In the genomic region with DNA sequence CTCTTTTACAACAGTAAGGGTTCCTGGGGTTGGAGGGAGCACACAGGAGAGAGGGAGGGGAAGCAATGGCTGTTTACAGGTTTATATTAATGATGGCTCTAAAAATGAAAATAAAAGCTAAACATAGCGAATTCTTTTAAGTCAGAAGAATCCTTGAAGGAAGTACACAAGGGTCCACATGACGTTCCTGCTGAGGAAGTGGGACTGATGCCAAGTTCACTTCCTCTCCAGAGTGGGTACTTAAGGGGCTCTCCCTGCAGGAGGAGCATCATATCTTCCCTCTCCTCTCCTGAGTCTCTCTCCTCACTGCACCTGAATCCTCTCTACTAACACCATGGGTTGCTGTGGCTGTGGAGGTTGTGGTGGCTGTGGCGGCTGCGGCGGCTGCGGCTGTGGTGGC, we compare ENCODE assay signal across 27 mouse cellular contexts. TPM values are rescaled to one million over a fixed set of nuclear protein-coding genes. Genes with fewer than 3 reads are reported as not detected.
A peak's percentile ranks its signal among the peaks of the same experiment; 100 is the strongest.
DNase-seq lines count a peak whose midpoint lies in the region; ATAC-seq and TF ChIP-seq lines count a peak whose summit lies in the region.
"Had no signal": no experiment of that assay in that cellular context is flagged by ENCODE, and none has a peak within 500 bp of the region (broad histone marks: within the 10 kb centered on the region; RNA-seq: fewer than 3 reads in every experiment).

A gene (plus strand): TSS at position 268 of the 400 bp plus-strand sequence.

- ATAC-seq in kidney, postnatal 0 days (replicated peaks; ENCODE audit: low FRiP score, low read depth): no peak
- ATAC-seq: hindbrain, postnatal 0 days; intestine, postnatal 0 days had no signal

- no peaks in the 10 kb centered on the region for H3K4me1 ChIP-seq in kidney, postnatal 0 days (replicated peaks; ENCODE audit: insufficient read depth, low read length)
- no peaks in the 10 kb centered on the region for H3K4me1 ChIP-seq in ES-Bruce4 (ENCODE audit: control insufficient read depth, insufficient read depth, low read length)
- H3K4me1 ChIP-seq: heart, embryonic 15.5 days; limb, embryonic 10.5 days; liver, embryonic 13.5 days had no signal

- no peaks in the 10 kb centered on the region for H3K36me3 ChIP-seq in kidney, postnatal 0 days (ENCODE audit: insufficient read depth, low read length)
- H3K36me3 ChIP-seq in ES-Bruce4 (ENCODE audit: control insufficient read depth, insufficient read depth, low read length, poor library complexity, severe bottlenecking): no peaks in the 10 kb centered on the region
- H3K36me3 ChIP-seq: forebrain, embryonic 10.5 days; heart, embryonic 15.5 days; limb, embryonic 10.5 days; liver, embryonic 13.5 days had no signal

- no peak within 1 kb of the TSS for H3K9ac ChIP-seq in kidney, postnatal 0 days (ENCODE audit: low read depth, low read length)
- no peak within 1 kb of the TSS for H3K9ac ChIP-seq in ES-Bruce4 (ENCODE audit: low read depth, poor library complexity, severe bottlenecking)
- H3K9ac ChIP-seq: heart, embryonic 15.5 days; liver, embryonic 13.5 days had no signal

- no peak within 1 kb of the TSS for H3K4me2 ChIP-seq in kidney, postnatal 0 days (ENCODE audit: low read length)
- H3K4me2 ChIP-seq: heart, embryonic 15.5 days; liver, embryonic 13.5 days; midbrain, embryonic 11.5 days had no signal

- no peak for TF ChIP-seq CTCF in kidney, postnatal 0 days (IDR thresholded peaks at IDR 0.05; ENCODE audit: low read depth)
- no peak for TF ChIP-seq CTCF in ES-Bruce4 (IDR thresholded peaks at IDR 0.05; ENCODE audit: low read depth, low read length)

- H3K27ac ChIP-seq in kidney, postnatal 0 days: no peak within 1 kb of the TSS
- no peak within 1 kb of the TSS for H3K27ac ChIP-seq in ES-Bruce4 (ENCODE audit: insufficient read depth, low read length)
- H3K27ac ChIP-seq: forebrain, embryonic 10.5 days; gastrocnemius, adult 2 months; heart, embryonic 15.5 days; hindbrain, postnatal 0 days; limb, embryonic 10.5 days; liver, embryonic 13.5 days; macrophage had no signal

- no peak within 1 kb of the TSS for H3K4me3 ChIP-seq in kidney, postnatal 0 days (replicated peaks; ENCODE audit: low read depth, low read length)
- peak within 1 kb of the TSS; percentile 77 for H3K4me3 ChIP-seq in ES-Bruce4 (ENCODE audit: low read depth, low read length)
- H3K4me3 ChIP-seq: forebrain, embryonic 10.5 days; gastrocnemius, adult 2 months; heart, embryonic 15.5 days; limb, embryonic 10.5 days; liver, embryonic 13.5 days had no signal

- no peak for TF ChIP-seq POLR2A in ES-Bruce4 (IDR thresholded peaks at IDR 0.05; ENCODE audit: insufficient read depth, low read length)

- no peak for TF ChIP-seq EP300 in ES-Bruce4 (IDR thresholded peaks at IDR 0.05; ENCODE audit: insufficient read depth, low read depth, low read length)

- 83% methylated on average over 6 of the region's 6 CpGs for WGBS in kidney, postnatal 0 days

- peak; percentile 21 for DNase-seq in kidney, postnatal 0 days (ENCODE audit: low spot score)
- no peak for DNase-seq in kidney, postnatal 4 days
- peak; percentile 6 for DNase-seq in MEL-GATA-1-ER (ENCODE audit: extremely low read depth, low read depth)
- DNase-seq in lung, postnatal 14 days: peak; percentile 35
- DNase-seq in natural killer cell, adult 2 months (ENCODE audit: low spot score in 2 of 2): no peak
- no peak for DNase-seq in cerebellum, adult 9-10 months
- DNase-seq: B cell, adult 2 months; cerebellum, postnatal 10 days; embryo, embryonic 11 days; gastrocnemius, adult 2 months; kidney, postnatal 25 days; layer of hippocampus, adult 9-11 months; liver, embryonic 13.5 days; retina, postnatal 1 day; right cerebral cortex, postnatal 4 days; thymus, adult 2 months had no signal

- H3K9me3 ChIP-seq in kidney, postnatal 0 days (replicated peaks; ENCODE audit: low read length): no peaks in the 10 kb centered on the region
- no peaks in the 10 kb centered on the region for H3K9me3 ChIP-seq in ES-Bruce4 (replicated peaks; ENCODE audit: control insufficient read depth, insufficient read depth, low read length, poor library complexity, severe bottlenecking)
- H3K9me3 ChIP-seq: heart, embryonic 15.5 days; limb, embryonic 10.5 days; liver, embryonic 13.5 days had no signal

- H3K27me3 ChIP-seq in kidney, postnatal 0 days (ENCODE audit: insufficient read depth, low read length): no peaks in the 10 kb centered on the region
- no peaks in the 10 kb centered on the region for H3K27me3 ChIP-seq in ES-Bruce4 (ENCODE audit: control insufficient read depth, insufficient read depth, low read length, poor library complexity, severe bottlenecking)
- H3K27me3 ChIP-seq: heart, embryonic 15.5 days; liver, embryonic 13.5 days had no signal

RNA-seq across cellular contexts. Expression of the gene that starts here (rescaled TPM):
- not detected in 2 replicates for polyA plus RNA-seq in kidney, postnatal 0 days (2015; fragmentation: Nextera tagmentation; extraction: Ambion mirVana)
- polyA plus RNA-seq in ES-Bruce4 (2011; ENCODE audit: insufficient read depth, insufficient read length, low read depth, missing spikeins): not detected in 2 replicates
- polyA plus RNA-seq: forebrain, embryonic 10.5 days; heart, embryonic 15.5 days; hindbrain, postnatal 0 days; intestine, postnatal 0 days; limb, embryonic 10.5 days; liver, embryonic 13.5 days; macrophage; midbrain, embryonic 11.5 days; neural tube, embryonic 11.5 days; stomach, embryonic 16.5 days; thymus, adult 2 months; urinary bladder, adult 2 months had no signal

Comparison
In these comparisons a context has a peak if more than half of its experiments do, and no peak if none do; other contexts are left out.
1. Peak in DNase-seq in kidney, postnatal 0 days; RNA of the gene not detected or under 1 TPM.
2. DNase-seq: peak in MEL-GATA-1-ER (single experiment) and lung, postnatal 14 days (single experiment); none in kidney, postnatal 4 days (0 of 2), natural killer cell, adult 2 months (0 of 2) and cerebellum, adult 9-10 months (single experiment).